Mouse (Mus musculus) urinary bladder, adult 2 months (tissue): ENCODE data around the gene Tktl1. TPM values are rescaled to one million over a fixed set of nuclear protein-coding genes. Genes with fewer than 3 reads are reported as not detected.

ENCODE experiments used
- polyA plus RNA-seq: library from polyadenylated mRNA; depleted of rRNA; stranded (reverse); fragments of >200 nt; gene quantifications from 2 replicates; pipeline ENCODE4 v1.2.3, GENCODE M21; 2012; rRNA removed

Gene Tktl1
- polyA plus RNA-seq, 1 experiment = 0.03 TPM

Other genes starting within 250 kb of the Tktl1 start
- gene Renbp, start 246.4 kb upstream of the Tktl1 start, polyA plus RNA-seq = 35.0 and 36.8 TPM in 2 replicates
- 18.7 and 32.6 TPM in 2 replicates for gene Hcfc1, start 210.9 kb upstream of the Tktl1 start, polyA plus RNA-seq
- 89.2 and 104 TPM in 2 replicates for gene Irak1, start 153.3 kb upstream of the Tktl1 start, polyA plus RNA-seq
- gene Opn1mw, start 49.8 kb upstream of the Tktl1 start, polyA plus RNA-seq = not detected in 2 replicates
- 12.8 and 17.1 TPM in 2 replicates for gene Mecp2, start 41.9 kb upstream of the Tktl1 start, polyA plus RNA-seq
- gene Tex28, start 9.4 kb upstream of the Tktl1 start, polyA plus RNA-seq = not detected in 2 replicates
- 5,313 and 5,579 TPM in 2 replicates for gene Flna, start 72.6 kb downstream of the Tktl1 start, polyA plus RNA-seq
- 92.6 and 98.0 TPM in 2 replicates for gene Emd, start 77.4 kb downstream of the Tktl1 start, polyA plus RNA-seq
- gene Rpl10, start 93.6 kb downstream of the Tktl1 start, polyA plus RNA-seq = 2,380 and 2,941 TPM in 2 replicates
- gene Taz, start 104.7 kb downstream of the Tktl1 start, polyA plus RNA-seq = 106 and 145 TPM in 2 replicates
- gene Dnase1l1, start 105.1 kb downstream of the Tktl1 start, polyA plus RNA-seq = 36.1 and 44.7 TPM in 2 replicates
- 213 and 234 TPM in 2 replicates for gene Atp6ap1, start 119.8 kb downstream of the Tktl1 start, polyA plus RNA-seq
- 251 and 365 TPM in 2 replicates for gene Gdi1, start 127.7 kb downstream of the Tktl1 start, polyA plus RNA-seq
- gene Fam50a, start 135.8 kb downstream of the Tktl1 start, polyA plus RNA-seq = 52.5 and 63.5 TPM in 2 replicates
- 16.4 and 17.9 TPM in 2 replicates for gene Plxna3, start 151.8 kb downstream of the Tktl1 start, polyA plus RNA-seq
- gene Lage3, start 176.4 kb downstream of the Tktl1 start, polyA plus RNA-seq = 67.1 and 87.5 TPM in 2 replicates
- 54.3 and 66.7 TPM in 2 replicates for gene Ubl4a, start 196.0 kb downstream of the Tktl1 start, polyA plus RNA-seq
- 14.1 and 18.0 TPM in 2 replicates for gene Slc10a3, start 196.1 kb downstream of the Tktl1 start, polyA plus RNA-seq
- 38.3 and 40.6 TPM in 2 replicates for gene Fam3a, start 216.0 kb downstream of the Tktl1 start, polyA plus RNA-seq
- gene Ikbkg, start 216.0 kb downstream of the Tktl1 start, polyA plus RNA-seq = 25.0 and 26.3 TPM in 2 replicates